Mouse (Mus musculus) adrenal gland, adult 8-10 months (tissue): ENCODE measurements at regions not wholly inside any gene's neighbourhood (a gene's known extent, or its start where the extent isn't known, plus 50 kb on each side); places are given as distances from the start of the nearest gene placed in this dataset.
A peak's percentile ranks its signal among the peaks of the same experiment; 100 is the strongest.

Experiments
- DNase-seq: peaks from one replicate; pipeline ENCODE4 v3.0.0; 2022

DNA sequence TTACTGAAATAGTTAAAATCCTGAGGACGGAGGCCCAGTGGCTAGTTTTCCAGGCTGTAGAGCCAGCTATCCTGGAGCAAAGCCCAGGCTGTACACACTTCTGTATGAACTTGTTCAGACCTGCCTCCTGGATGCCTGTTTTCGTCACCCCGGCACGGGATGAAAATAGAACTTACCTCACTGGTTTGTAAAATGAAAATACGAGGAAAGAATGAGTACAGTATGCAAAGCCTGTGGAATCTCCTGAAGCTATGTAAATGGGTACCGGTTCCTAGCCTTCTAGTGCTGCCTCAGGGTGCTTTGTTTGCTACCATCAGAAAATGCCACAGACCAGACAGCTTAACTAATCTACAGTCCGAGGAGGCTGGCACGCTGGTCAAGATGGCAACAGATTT, 276.0 kb upstream of the Cdyl start:
- DNase-seq = no peak

DNA sequence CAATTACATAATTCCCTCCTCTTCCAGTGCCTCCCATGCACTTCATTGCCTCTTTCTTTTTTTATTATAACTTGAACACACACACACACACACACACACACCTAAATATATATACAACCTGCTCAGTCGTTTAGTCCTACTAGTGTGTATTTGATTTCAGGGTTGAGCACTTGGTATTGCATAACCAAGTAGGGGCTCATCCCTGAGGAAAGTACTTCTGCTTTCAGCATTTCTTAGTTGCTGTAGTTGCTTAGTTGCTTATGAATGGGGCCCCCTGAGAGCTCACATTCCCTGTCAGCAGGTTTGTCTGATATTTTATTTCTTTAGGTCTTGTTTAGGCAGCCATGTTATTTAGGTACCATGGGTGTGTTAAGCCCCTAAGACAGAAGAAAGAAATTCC, 271.3 kb upstream of the Cdyl start:
- DNase-seq = no peak

DNA sequence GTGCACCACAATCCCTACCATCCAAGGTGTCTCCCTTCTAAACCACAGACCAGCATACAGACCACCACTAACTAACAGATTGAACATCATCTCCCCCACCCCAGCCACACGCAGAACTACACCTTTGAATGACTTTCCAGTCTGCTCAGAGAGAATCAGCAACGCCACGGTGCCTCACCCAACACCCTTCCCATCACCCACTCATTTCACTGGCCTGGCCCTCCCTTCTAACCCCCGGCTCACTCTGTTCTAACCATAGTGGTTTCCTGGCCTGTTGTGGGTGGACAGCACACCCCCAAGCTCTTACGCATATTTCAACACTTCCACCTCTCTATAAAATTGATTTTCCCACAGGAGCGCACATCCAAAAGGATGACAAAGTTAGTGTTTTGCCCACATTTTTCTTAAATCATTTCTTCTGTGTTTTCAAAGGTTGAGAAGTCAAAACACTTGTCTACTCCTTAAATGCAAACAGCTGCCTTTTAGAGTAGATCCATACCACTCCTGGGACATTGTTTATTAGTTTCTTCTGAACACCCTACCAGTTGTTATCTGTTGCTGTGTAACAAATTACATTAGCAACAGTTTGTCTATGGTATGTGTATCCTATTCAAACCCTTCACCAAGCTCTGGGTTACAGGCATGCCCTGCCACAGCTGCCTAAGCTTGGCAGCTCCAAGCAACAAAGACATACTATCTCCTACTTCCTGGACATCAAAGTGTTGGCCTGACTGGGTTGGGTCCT, 269.7 kb upstream of the Cdyl start:
- no peak for DNase-seq

DNA sequence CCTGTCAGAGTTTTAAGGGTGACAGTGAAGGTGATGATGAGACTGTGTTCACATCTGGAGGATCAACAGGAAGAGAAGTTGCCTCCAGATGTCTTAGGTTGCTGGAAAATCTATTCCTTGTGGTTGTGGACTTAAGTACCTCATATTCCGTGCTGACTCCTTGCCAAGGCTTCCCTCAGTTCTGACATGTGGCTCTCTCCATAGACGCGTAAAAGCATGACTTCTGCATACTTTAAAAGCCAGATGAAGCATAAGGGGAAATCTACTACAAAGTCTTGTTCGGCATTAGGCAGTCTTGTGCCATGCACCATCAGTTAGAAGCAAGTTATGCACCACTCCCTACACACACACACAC, 269.1 kb upstream of the Cdyl start:
- no peak for DNase-seq

DNA sequence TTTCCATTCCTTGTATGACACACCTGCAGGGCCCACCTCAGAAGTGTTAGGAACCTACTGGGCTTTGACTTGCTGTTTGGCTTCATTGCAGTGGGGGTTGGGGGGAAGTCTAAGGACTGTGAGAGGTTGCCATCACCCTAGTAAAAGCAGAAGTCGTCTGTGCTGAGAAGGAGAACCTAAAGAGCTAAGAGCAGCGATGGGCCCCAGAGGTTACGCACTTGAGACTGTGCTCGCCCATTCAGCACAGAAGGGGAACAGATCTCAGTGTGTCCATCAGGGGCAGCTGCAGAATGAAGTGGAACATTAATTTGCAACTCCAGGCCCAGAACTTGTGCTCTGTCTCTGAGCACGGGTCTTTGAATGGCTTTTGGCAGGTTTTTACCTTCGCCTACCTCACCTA, 267.5 kb upstream of the Cdyl start:
- no peak for DNase-seq

DNA sequence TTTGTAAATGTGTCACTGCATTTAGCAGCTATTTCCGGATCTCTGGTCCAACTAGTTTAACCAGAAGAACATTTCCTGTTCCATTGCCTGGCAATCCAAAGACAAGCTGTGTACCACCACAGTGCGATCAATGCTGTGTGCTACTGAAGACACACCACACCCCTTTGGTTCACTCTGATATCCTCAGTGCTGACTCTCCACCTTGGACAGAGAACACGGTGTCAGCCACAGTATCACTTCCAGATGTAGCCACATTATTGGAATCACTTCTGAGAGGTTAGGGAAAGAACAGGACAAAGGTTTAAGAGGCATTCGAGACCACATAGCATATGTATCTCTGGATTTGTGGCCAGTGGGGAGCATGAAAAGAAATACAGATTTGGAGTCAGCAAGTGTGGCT, 264.4 kb upstream of the Cdyl start:
- no peak for DNase-seq

DNA sequence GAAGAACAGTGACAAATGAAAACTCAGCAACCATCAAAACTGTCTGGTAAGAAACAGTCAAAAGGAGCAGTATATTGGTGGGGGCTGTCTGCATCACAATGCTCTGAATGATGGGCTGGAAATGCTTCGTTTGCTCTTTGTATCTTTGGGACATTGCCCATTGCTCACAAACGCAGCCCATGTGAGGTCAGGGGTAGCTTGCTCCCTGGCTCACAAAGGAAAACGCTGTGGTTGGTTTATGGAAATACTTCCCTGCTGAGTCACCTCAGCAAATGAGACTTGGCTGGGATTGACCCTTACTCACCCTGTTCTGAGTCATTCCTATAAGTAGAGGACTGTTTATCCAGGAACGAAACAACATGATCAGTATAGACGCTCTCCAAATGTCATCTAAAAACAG, 264.0 kb upstream of the Cdyl start:
- DNase-seq = peak; percentile 78

DNA sequence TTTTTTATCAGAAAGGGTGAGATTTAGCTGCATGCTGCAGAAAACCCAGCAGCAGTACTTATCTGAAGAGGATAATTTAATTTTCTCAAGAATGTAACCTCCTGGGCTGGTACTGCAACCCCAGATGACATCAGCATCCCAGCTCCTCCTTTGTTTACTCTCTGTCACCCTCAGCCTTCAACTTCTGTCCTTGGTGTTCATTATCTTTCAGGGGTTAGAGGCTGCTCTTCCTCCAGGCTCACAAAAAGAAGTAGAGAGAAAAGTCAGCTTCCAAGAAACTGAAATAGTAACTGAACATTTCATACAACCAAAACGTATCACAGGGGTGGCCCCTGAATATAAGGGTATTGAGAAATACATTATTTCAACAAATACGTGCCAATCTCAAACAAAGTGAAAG, 262.5 kb upstream of the Cdyl start:
- no peak for DNase-seq

DNA sequence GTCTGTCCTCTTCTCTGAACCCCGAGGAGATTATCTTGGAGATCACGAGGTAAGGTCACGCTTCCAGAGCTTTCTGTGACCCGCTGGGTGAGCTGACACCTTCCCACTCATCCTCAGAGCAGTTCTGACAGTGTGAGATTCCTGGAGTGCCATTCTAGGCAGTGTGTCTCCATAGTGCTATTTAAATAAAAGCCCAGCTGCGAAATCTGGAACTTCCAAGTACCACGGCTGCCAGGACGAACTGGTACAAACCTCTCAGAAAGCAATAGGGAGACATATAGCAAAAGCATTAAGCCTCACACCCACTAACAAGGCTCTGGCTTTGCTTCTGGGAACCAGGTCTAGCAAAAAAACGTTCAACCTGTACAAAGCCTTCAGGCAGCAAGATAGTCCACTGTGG, 261.4 kb upstream of the Cdyl start:
- no peak for DNase-seq

DNA sequence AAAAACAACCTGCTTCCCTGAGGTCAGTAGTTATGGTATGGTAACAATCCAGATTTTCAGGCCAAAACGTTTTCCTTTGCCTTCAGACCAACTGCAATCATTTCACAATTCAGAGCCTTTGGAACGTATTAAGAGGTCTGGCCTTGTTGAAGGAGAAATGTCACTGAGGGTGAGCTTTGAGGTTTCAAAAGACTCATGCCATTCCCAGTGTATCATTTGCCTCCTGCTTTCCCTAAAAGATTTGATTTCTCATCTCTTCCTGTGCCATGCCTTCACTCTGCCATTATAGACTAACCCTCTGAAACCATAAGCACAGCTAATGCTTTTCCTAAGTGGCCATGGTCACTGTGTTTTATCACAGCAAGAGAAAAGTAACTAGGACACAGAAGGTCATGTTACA, 256.8 kb upstream of the Cdyl start:
- no peak for DNase-seq

DNA sequence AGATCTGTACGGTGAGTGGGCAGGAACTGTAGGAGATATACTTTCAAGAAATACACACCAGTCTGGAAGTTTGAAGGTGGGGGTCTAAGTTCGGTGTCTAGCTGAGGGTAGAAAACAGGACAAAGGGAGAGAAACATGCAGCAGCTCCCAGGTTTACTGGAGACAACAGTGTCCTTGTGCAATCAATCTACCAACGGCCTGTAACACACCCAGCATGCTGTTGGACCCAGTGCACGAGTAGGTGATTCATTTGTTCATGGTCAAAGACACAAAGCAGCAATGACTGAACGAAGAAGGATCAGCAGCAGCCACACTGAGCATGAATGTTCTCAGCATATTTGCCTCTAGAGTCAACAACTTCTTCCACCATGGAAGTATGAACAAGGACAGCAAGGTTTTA, 255.2 kb upstream of the Cdyl start:
- DNase-seq = peak; percentile 63

DNA sequence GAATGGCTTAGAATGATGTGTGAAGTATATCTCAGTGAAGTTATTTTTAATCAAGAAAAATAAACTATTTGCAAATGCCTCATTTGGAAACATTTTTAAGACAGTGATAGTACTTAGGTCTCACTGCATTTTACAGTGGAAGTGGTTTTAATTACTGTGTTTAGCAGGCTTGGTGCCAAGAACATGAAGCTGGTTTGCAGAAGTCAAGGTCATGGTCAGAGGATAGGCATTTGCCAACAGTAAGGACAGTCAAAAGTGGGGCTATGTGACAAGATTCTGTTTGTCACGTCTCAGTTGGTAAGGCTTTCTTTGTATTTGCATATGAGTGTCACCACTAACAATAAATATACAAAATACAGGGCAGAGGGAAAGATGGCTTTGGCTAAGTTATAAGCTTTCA, 254.2 kb upstream of the Cdyl start:
- peak; percentile 53 for DNase-seq

DNA sequence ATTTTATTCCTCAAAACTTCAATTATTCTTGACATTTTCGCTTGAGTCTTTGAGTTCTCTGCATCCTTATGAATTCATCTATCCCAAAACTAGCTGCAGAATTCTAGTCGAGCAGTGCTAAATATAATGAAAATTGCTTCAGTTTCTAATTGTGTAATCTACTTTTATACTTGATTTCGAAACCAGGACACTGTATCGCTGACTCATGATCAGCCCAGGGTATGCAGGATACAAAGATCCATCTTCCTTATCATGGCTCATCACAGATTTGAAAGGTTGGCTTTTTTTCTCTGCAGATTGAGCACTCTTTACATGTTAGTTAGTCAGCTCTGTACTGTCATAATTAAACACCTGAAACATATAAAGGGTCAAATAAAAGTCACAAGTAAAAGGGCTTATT, 242.1 kb upstream of the Cdyl start:
- DNase-seq = no peak

DNA sequence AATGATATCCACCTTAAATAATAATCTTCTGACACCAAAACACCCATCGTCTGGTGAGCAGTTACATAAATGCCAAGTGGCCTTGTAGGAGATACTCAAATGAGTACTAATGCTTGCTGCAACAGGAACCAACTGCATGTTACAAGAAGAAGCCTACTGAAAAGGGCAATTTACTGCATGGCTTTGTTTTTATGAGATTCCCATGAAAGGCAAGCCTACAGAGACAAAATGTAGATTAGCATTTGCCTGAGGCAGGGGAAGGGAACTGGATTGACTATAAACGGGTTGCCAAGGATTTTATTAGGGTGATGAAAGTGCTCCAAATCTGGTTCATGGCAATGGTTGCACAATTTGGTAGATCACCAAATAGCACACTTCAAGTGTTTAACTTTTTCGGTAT, 239.6 kb upstream of the Cdyl start:
- DNase-seq = no peak

DNA sequence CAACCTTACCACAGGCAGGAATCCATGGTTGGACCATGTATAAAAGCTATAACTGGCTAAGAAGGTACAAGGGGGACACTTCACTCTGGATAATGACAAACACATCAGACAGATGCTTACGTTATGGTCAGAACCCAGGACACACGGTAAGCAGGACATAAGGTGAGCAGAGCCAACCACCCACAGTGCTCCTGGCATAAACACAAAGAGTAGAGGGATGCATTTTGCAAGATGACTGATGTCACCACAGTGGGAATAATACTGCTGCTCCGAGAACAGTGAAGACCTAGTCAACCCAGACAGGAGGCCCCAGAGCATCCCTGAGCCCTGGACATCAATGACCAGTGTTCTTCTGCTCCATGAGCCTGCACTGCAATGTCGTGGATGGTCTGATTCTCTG, 233.6 kb upstream of the Cdyl start:
- no peak for DNase-seq

DNA sequence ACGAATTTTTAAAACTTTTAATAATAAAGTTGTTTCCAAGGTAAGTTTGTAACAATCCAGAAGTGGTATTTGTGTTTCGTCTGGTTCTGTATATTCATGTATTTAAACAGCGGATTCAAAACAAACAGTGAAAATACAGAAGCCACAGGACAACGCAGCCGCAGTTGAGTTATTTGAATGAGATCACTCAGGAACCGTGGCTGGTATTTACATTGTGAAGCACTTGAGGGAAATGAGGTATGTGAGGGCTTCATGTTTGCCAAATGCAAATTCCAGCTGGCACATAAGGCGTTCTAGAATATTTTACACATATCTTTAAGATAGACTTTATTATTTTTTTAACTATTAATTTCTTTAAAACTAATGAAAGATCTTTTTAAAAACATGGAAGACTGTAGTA, 224.5 kb upstream of the Cdyl start:
- DNase-seq = no peak

DNA sequence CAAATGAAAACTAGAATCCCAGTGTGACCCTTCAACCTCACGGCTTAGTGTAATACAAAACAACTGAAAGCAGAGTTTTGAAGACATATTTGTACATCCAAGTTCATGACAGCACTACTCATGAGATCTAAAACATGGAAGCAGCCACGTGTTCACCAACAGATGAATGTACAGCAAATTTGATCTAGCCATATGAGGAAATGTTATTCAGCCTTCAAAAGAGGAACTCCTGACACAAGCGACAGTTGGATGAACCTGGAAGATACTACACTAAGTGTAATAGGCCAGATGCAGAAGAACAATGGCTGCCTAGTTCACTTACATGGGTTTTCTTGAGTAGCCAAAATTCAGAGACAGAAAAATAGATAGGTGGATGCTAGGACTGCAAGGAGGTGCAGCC, 212.0 kb upstream of the Cdyl start:
- no peak for DNase-seq

DNA sequence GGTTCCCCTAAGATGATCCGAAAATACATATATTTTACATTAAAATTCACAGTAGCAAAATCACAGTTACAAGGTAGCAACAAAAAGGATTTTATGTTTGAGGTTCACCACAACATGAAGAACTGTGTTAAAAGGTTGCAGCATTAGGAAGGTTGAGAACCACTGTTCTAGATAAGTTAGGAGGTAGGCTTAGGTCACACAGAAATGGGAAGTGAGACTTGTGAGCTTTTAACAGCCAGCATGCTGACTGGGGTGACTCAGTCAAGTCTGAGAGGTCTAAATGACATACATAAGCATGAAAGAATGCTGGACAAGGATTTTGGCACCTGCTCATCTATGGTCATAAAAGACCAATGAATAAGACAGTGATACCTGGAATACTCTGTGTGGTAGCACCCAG, 207.2 kb upstream of the Cdyl start:
- DNase-seq = no peak

DNA sequence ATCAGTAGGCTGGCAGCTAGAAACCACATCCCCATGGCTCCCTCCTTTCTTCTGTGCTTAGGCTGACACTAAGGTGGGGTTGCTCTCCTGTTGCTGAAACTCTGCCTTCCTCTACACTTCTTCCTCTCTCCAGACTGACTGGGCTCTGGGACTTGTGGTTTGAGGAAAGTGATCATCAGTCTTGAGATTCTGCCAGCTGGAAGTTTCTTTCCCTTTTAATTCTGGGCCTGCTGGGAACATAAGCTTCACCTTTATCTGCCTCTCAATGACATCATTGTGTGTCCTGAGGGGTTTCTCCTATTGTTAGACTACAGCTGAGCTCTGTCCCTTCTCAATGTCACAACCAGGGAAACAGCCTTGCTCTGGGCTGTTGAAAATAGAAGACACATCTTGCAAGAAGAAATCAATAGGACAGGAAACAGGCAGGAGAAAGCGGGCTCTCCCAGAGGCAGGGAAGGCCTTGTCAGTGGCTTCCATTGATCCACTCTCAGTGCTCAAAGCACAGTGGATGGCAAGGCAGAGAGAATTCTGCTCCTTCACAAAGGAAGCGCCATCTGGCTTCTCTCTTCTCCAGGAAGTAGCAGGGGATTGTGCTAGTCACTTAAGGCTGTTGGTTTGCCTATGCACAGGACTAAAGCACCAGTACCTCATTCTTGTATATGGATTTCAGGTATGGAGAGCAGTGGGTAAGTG, 206.3 kb upstream of the Cdyl start:
- no peak for DNase-seq

DNA sequence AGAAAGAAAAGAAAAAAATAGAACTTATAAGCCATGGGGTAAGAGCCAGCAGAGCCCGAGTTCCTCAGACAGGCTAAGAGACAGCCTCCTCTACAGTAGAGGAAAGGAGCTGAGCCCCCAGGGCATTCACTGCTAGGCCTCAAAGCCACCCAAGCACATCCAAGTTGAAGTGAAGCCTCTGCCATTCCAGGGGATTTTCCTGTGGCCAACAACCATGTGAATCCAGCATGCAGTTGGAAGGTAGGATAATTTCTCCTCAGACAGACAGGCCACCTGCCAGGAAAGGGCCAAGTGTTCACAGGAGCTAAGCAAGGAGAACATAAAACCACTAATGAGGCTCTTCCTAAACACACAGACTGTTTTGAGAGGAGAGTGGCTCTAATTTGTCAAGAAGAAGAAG, 199.6 kb upstream of the Cdyl start:
- no peak for DNase-seq

DNA sequence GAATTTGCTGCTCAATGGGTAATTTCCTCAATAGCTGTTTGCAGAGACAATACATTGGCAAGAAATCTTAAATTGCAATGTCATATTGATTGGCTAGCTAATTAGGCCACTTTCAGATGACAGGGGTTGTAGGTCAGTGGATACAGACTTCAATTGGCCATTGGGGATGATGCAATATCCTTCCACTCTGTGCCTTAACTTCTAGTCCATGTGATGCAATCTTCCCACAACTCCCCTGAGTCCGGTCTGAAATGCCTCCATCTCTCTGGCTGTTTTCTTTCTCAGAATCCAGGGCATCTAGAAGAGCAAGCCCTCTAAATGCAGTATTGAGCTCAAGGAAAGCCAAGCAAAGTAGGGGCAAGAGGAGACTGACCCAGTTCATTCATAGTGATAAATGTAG, 196.4 kb upstream of the Cdyl start:
- no peak for DNase-seq

DNA sequence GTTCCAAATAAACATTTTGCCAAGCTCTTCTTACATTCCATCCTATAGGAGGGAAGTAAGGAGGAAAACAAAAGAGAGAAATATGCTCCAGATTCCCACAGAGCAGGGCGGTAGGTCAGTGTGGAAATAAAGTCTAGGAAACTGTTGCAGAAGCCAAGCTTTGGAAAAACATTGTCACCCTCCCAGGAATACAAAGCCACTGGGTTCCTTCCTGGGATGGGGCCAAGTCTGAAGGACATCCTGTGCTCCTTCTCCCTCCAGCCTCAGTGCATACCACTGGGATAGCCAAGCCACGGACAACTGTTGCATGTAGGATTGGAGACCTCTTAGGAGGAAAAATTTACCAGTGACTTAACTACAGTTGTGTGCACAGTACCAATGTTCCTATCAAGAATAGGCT, 195.8 kb upstream of the Cdyl start:
- DNase-seq = no peak

DNA sequence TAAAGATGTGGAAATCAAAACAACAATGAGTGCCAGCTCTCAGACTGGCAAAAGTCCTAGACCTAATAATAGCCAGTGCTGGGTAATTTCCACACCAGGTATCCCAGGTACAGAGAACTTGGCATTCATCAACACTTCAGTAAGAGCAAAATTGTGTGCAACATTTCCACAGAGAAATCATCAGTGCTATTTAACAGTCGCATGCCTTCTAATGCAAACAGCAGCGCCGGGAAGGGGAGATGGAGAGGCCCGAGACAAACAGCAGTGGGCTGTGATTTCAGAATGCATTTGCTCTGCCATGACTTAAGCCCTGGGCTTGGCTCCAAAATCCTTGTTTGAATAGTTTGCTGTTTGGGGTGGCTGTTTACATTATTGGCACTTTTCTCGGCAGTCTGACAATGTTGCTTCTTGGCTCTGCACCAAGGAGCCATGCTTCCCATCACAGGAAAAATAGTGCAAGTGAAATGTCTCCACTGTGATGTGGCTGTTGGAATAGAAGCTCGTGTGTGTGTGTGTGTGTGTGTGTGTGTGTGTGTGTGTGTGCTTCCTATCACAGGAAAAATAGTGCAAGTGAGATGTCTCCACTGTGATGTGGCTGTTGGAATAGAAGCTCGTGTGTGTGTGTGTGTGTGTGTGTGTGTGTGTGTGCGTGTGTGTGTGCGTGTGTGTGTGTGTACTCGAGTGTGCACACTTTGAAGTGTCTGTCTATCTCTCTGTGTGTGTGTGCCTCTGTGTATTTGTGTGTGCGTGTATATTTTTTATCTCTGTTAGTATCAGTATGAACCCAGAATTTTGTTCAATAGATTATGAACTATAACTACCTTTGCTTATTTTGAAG, 190.1 kb upstream of the Cdyl start:
- DNase-seq = no peak

DNA sequence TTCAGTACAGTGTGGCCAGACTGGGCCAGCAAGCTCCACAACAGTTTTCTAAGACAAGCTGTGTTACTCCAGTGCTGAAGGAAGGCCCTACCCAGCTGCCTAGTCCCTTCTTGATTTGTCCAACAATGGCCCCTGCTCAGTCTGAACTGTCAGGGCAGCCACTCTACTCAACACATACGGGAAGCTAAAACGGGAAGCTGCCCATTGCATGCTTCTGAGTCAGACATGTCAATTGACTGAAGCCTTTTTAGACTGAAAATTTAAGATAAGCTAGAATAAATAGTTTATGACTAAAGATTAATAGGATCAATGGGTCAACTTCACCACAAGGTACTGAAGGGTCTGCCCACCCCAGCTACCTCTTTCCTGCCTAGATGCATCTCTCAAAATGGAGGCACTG, 181.4 kb upstream of the Cdyl start:
- DNase-seq = no peak
